Mouse (Mus musculus): Measurements from ENCODE around the gene Zcchc2. TPM values are rescaled to one million over a fixed set of nuclear protein-coding genes. Genes with fewer than 3 reads are reported as not detected.

The Zcchc2 gene
- total and polyA plus RNA-seq, 3 experiments = 6.8 to 12.6 (median 7.8) TPM

GRCm38 (mm10) chr1:105982496-105983364 is 7.5 kb upstream of the Zcchc2 start:
- H3K4me1 ChIP-seq (ENCODE audit: control insufficient read depth in 1 of 2, insufficient read depth in 2 of 2) = peaks cover 6 to 25% of the 10 kb centered on the region in 2 experiments; a peak in 3 of 4 replicates
- H3K9ac ChIP-seq (ENCODE audit: insufficient read depth, low read depth) = no peak overlapping the region
- H3K27ac ChIP-seq (ENCODE audit: insufficient read depth, low read depth) = no peak overlapping the region
- in situ Hi-C loops (cut with MboI; ENCODE audit: low pct_ligation_motif_present, low pct_unique_long_range_greater_than_20kb, low sequenced_read_pairs) = loop anchor here (10.0 kb wide), 1 partner anchor 78 kb away; no protein-coding TSS in a partner anchor
- peaks cover 0 to 3% of the 10 kb centered on the region in 2 experiments for H3K36me3 ChIP-seq (replicated peaks in 1 of 2; ENCODE audit: control insufficient read depth in 1 of 2, insufficient read depth in 1 of 2, low read length in 1 of 2)
- no peak overlapping the region for H3K4me2 ChIP-seq (ENCODE audit: insufficient read depth, low read depth, poor library complexity, severe bottlenecking)
- no peak for DNase-seq (ENCODE audit: extremely low read depth)
- no peaks in the 10 kb centered on the region for H3K79me2 ChIP-seq (replicated peaks; ENCODE audit: control insufficient read depth, extremely low read depth, insufficient read depth, poor library complexity, severe bottlenecking)
- TF ChIP-seq NELFE (IDR thresholded peaks at IDR 0.05; ENCODE audit: low read depth, low read length) (no peak), GABPA (IDR thresholded peaks at IDR 0.05; ENCODE audit: insufficient replicate concordance, low read depth, low read length) (no peak), TBP (conservative IDR thresholded peaks at IDR 0.05; ENCODE audit: low read depth, low read length) (no peak), MXI1 (IDR thresholded peaks at IDR 0.05; ENCODE audit: low read depth, low read length) (no peak), E2F4 (IDR thresholded peaks at IDR 0.05; ENCODE audit: insufficient replicate concordance, low read depth, low read length) (no peak), RCOR1 (conservative IDR thresholded peaks at IDR 0.05; ENCODE audit: low read depth, low read length) (no peak)
- H3K4me3 ChIP-seq (replicated peaks in 1 of 3; ENCODE audit: low read depth in 2 of 3, low read length in 2 of 3, poor library complexity in 1 of 3) = no peak overlapping the region
- dilution Hi-C loops (cut with MboI; ENCODE audit: extremely low pct_ligation_motif_present, extremely low pct_unique_long_range_greater_than_20kb, low sequenced_read_pairs) = no loop called here
- H3K9me3 ChIP-seq (replicated peaks; ENCODE audit: low read length) = no peaks in the 10 kb centered on the region
- H3K27me3 ChIP-seq (replicated peaks) = no peaks in the 10 kb centered on the region

DNA sequence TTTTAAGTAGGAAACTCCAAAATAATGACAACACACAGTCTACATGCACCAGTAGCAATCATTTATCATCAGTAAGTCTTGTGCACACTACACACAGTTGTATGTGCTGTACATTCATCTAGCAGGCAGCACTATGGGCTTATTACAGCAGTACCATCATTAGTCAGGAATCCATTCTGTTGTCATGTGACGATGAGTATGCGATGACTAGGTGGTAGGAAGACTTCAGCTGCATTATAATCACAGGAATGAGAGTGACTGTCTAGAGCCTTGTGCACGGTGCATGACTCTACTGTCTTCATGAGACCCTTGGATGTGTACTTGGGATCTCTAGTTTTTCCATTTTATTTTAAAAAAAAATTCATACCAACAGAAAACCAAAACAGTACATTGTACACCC is 6.0 kb upstream of the Zcchc2 start:
- H3K9ac ChIP-seq (ENCODE audit: insufficient read depth, low read depth) = no peak overlapping the region
- H3K27me3 ChIP-seq (replicated peaks) = no peaks in the 10 kb centered on the region
- H3K27ac ChIP-seq (ENCODE audit: insufficient read depth, low read depth) = no peak overlapping the region
- in situ Hi-C loops (cut with MboI; ENCODE audit: low pct_ligation_motif_present, low pct_unique_long_range_greater_than_20kb, low sequenced_read_pairs) = loop anchor here (10.0 kb wide), 1 partner anchor 79 kb away; no protein-coding TSS in a partner anchor
- H3K4me1 ChIP-seq (ENCODE audit: control insufficient read depth in 1 of 2, insufficient read depth in 2 of 2) = peaks cover 10 to 34% of the 10 kb centered on the region in 2 experiments; a peak in 3 of 4 replicates
- no peaks in the 10 kb centered on the region for H3K79me2 ChIP-seq (replicated peaks; ENCODE audit: control insufficient read depth, extremely low read depth, insufficient read depth, poor library complexity, severe bottlenecking)
- DNase-seq (ENCODE audit: extremely low read depth) = no peak
- H3K4me3 ChIP-seq (replicated peaks in 1 of 3; ENCODE audit: low read depth in 2 of 3, low read length in 2 of 3, poor library complexity in 1 of 3) = no peak overlapping the region
- H3K4me2 ChIP-seq (ENCODE audit: insufficient read depth, low read depth, poor library complexity, severe bottlenecking) = no peak overlapping the region
- dilution Hi-C loops (cut with MboI; ENCODE audit: extremely low pct_ligation_motif_present, extremely low pct_unique_long_range_greater_than_20kb, low sequenced_read_pairs) = no loop called here
- H3K9me3 ChIP-seq (replicated peaks; ENCODE audit: low read length) = no peaks in the 10 kb centered on the region
- TF ChIP-seq ELF1 (IDR thresholded peaks at IDR 0.05; ENCODE audit: low read depth, low read length) = no peak
- no peak for TF ChIP-seq KAT2A (IDR thresholded peaks at IDR 0.05; ENCODE audit: insufficient replicate concordance, low read length)
- no peak for TF ChIP-seq HCFC1 (IDR thresholded peaks at IDR 0.05; ENCODE audit: low read depth, low read length)
- TF ChIP-seq CHD2 (IDR thresholded peaks at IDR 0.05; ENCODE audit: low read length) = no peak
- TF ChIP-seq ZC3H11A (IDR thresholded peaks at IDR 0.05; ENCODE audit: low read depth, low read length) = no peak
- TF ChIP-seq ZMIZ1 (IDR thresholded peaks at IDR 0.05; ENCODE audit: low read depth, low read length) = no peak
- no peak for TF ChIP-seq BHLHE40 (IDR thresholded peaks at IDR 0.05; ENCODE audit: low read depth, low read length)
- TF ChIP-seq GABPA (IDR thresholded peaks at IDR 0.05; ENCODE audit: insufficient replicate concordance, low read depth, low read length) = no peak
- no peak for TF ChIP-seq MAFK (IDR thresholded peaks at IDR 0.05; ENCODE audit: insufficient replicate concordance, low read length)
- TF ChIP-seq ETS1 (conservative IDR thresholded peaks at IDR 0.05; ENCODE audit: low read depth, low read length) = no peak
- no peak for TF ChIP-seq POLR2A (IDR thresholded peaks at IDR 0.05; ENCODE audit: low read depth, low read length)
- TF ChIP-seq MAX (IDR thresholded peaks at IDR 0.05; ENCODE audit: low read length) = no peak
- TF ChIP-seq TBP (conservative IDR thresholded peaks at IDR 0.05; ENCODE audit: low read depth, low read length) = no peak
- no peak for TF ChIP-seq ZNF384 (IDR thresholded peaks at IDR 0.05; ENCODE audit: low read depth, low read length)
- H3K36me3 ChIP-seq (replicated peaks in 1 of 2; ENCODE audit: control insufficient read depth in 1 of 2, insufficient read depth in 1 of 2, low read length in 1 of 2) = peaks cover 0 to 3% of the 10 kb centered on the region in 2 experiments

All from CH12.LX (cell line).